Mouse (Mus musculus): Measurements from ENCODE around the gene Col4a4.

- TF ChIP-seq CTCF (IDR thresholded peaks at IDR 0.05; ENCODE audit: control insufficient read depth, insufficient read depth, low read length) (no peak), POLR2A (IDR thresholded peaks at IDR 0.05; ENCODE audit: borderline replicate concordance, control insufficient read depth, low read depth, low read length) (no peak)
These were observed 9.3 kb downstream of the Col4a4 start for GRCm38 (mm10) chr1:82577339-82577738.
